Mouse (Mus musculus): ENCODE results near the gene Zfp710.
"Not testable (repeated sequence)": the region's sequence is repeated elsewhere in the genome, so short reads cannot be mapped to it uniquely, and the experiment has no call there.

Gene Zfp710

GRCm38 (mm10) chr7:80111066-80112045 lies 86.7 kb downstream of the Zfp710 start:
- in situ Hi-C loops (cut with MboI, MseI), result no loop called here

- in situ Hi-C loops (cut with MboI, MseI), result no loop called here
Observed at GRCm38 (mm10) chr7:80113989-80114388, 89.4 kb downstream of the Zfp710 start.

DNA sequence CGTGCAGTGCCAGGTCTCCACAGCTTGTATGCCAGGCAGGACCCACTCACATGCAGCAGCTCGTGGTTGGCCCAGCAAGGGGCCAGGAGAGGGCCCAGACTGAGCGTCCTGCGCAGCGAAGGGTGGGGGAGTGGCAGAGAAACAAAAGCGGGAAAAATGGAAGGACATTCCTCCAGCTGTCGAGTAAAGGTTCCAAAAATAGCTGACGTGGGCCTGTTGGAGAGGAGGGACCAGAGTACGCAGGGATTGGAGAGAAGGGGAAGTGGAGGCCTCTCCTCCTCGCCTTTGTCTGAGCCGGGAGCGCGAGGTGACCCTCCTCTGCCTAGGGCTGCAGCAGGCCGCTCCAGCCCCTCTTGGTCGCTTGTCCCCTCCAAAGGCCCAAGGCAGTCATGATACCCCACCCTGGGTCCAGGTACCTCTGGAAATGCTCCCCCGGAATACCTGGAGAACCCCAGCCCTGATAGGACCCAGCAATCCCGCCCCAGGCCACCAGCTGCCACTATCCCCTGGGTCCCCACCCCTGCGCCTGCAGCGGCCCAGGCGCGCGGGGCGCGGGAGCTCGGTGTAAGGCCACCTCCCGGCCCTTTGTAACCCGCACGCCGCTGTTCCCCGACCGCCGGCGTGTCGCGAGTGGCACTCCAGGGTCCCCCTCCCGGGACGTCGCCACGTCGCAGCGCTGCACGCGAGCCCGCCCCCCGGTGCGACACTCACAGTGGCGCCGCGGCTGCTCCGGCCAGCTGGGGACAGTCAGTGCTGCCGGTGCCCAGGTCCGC lies 90.0 kb downstream of the Zfp710 start:
- in situ Hi-C loops (cut with MboI, MseI), result no loop called here

DNA sequence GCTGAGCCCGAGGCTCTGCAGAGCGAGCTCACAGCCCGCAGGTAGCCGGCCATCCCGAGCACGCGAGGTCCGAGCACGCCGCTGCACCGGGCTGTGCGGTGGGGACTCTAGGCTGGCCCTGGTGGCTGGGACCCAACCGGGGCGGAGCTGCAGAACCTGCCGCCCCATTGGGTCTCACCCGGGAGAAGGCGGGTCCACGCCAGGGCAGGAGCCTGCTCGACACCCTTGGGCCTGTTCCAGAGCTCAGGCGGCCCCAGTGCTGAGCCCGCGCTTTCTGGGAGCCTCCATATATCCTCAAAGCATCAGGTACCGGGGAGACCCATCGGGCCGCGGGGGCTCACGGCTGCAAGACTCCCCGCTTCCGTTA lies 90.6 kb downstream of the Zfp710 start, which contains the start of gene Idh2:
Idh2 (minus strand) TSS at position 169 of the 367 bp plus-strand sequence.
- in situ Hi-C loops (cut with MboI, MseI), result no loop called here

GRCm38 (mm10) chr7:80116158-80116557 lies 91.5 kb downstream of the Zfp710 start:
- in situ Hi-C loops (cut with MboI, MseI), result no loop called here

DNA sequence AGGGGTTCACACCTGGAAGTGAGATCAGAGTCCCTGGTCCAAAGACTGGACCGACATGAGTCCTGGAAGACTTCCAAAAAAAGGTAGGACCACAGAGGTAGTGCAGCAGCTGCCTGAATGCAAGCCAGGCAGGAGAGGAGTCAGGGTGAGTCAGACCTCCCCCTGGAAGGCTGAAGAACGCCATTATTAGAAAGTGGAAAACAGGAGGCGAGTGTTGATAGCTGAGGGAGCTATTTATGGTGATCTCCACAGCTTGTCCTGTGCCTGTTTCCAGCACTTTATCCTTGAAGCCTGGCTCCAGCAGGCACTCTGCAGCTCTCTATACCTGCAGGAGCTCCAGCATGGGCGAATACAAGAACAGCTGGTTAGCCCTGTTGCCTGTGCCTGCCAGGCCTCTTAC lies 94.6 kb downstream of the Zfp710 start:
- in situ Hi-C loops (cut with MboI, MseI), result no loop called here

GRCm38 (mm10) chr7:80121083-80121482 lies 96.5 kb downstream of the Zfp710 start:
- in situ Hi-C loops (cut with MboI, MseI), result no loop called here

DNA sequence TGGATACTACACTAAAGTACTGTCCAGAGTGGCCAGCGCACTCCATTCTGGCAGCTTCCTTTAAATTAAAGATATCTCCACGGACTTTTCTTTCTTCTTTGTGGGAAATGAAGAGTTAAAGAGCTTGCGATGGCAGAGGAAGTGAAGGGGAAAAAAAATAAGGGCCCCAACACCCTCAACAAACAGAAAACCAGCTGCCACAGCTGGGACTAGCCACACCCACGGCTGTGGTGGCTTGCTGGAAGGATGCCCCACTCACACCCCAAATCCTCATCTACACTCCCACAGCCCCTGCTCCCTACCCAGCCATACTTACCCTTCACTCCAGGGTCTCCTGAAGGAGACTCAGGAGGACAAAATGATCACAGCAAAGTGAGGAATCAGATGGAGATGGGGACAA lies 98.5 kb downstream of the Zfp710 start:
- in situ Hi-C loops (cut with MboI, MseI), result no loop called here

DNA sequence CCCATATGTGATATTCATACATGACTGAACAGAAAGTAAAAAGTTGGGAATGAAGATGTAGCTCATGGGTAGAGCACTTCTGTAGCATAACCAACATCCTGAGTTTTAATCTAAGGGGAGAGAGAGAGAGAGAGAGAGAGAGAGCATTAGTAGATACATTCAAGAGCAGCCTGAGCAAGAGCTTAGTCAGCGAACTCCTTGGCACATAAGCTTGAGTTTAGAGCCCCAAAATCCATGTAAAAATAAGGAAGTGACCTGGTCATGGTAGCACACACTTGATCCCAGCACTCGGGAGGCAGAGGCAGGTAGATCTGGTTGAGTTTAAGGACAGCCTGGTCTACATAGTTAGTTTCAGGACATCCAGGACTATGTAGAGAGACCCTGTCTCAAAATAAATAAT lies 99.1 kb downstream of the Zfp710 start:
- in situ Hi-C loops (cut with MboI, MseI), result no loop called here

DNA sequence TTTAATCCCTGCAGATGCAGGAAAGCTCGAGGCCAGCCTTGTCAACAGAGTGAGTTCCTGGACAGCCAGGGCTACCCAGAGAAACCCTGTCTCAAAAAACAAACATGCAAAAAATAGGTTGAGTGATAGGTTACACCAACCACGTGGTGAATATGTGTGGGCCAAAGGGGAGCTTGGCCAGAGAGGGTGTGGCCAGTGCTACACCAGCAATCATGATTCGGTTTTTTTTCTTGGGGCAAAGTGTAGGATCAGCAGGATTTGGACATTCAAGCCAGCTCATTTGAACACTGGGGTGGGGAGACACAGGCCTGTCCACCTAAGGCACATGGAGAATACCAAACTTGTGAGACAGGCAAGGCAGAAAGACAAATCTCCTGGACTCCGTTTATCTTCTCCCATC lies 104.7 kb downstream of the Zfp710 start:
- in situ Hi-C loops (cut with MboI, MseI), result no loop called here

- in situ Hi-C loops (cut with MboI, MseI), result no loop called here
Observed at GRCm38 (mm10) chr7:80130344-80131055, 105.9 kb downstream of the Zfp710 start.

DNA sequence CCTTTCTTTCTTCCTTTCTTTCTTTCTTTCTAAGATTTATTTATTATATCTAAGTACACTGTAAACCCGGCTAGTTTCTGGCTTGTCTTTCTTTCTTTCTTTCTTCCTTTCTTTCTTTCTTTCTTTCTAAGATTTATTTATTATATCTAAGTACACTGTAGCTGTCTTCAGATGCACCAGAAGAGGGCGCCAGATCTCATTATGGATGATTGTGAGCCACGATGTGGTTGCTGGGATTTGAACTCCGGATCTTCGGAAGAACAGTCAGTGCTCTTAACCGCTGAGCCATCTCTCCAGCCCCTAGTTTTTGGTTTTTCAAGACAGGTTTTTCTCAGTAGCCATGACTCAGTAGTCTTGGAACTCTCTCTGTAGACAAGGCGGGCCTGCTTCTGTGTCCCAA lies 106.7 kb downstream of the Zfp710 start:
- in situ Hi-C loops (cut with MboI, MseI), result not testable (repeated sequence)

GRCm38 (mm10) chr7:80132541-80132940 lies 107.9 kb downstream of the Zfp710 start:
- in situ Hi-C loops (cut with MboI, MseI), result no loop called here

GRCm38 (mm10) chr7:80134454-80135172 lies 110.0 kb downstream of the Zfp710 start:
- in situ Hi-C loops (cut with MboI, MseI), result no loop called here

- in situ Hi-C loops (cut with MboI, MseI), result no loop called here
Observed at GRCm38 (mm10) chr7:80135173-80135532, 110.5 kb downstream of the Zfp710 start.

GRCm38 (mm10) chr7:80138375-80138774 lies 113.8 kb downstream of the Zfp710 start:
- in situ Hi-C loops (cut with MboI, MseI), result no loop called here

GRCm38 (mm10) chr7:80140815-80141214 lies 116.2 kb downstream of the Zfp710 start:
- in situ Hi-C loops (cut with MboI, MseI), result no loop called here
